Mouse (Mus musculus) lung, adult 2 months (tissue): ENCODE results near the gene Taar2. TPM values are rescaled to one million over a fixed set of nuclear protein-coding genes. Genes with fewer than 3 reads are reported as not detected.

Experiments used
- DNase-seq: peaks from one replicate; pipeline ENCODE4 v3.0.0; 2022
- H3K4me1 ChIP-seq: fragments of 200-500 bp; 2 replicates; pipeline ENCODE4 v1.6.1; 2011; ENCODE audit warnings: low read length; ENCODE audit not compliant: control insufficient read depth, insufficient read depth
- H3K4me3 ChIP-seq: fragments of 200-500 bp; replicated peaks from 2 replicates; pipeline ENCODE3; 2011; ENCODE audit warnings: low read depth, mild to moderate bottlenecking, control low read depth, low read length; ENCODE audit errors: extremely low read depth
- CTCF ChIP-seq: fragments of 200-500 bp; IDR thresholded peaks from 2 replicates; pipeline ENCODE4 v1.5.1; 2011; ENCODE audit warnings: mild to moderate bottlenecking, low read length, control low read depth; ENCODE audit not compliant: insufficient read depth
- POLR2A ChIP-seq: fragments of 200-500 bp; IDR thresholded peaks from 2 replicates; pipeline ENCODE4 v1.6.1; 2011; ENCODE audit warnings: low read depth, mild to moderate bottlenecking, control low read depth, low read length, borderline replicate concordance; ENCODE audit errors: extremely low read depth
- WGBS: fragments of 180-500 bp; shearing (Covaris S2); methylation state at CpG from one replicate; pipeline ENCODE4 v1.1.7; 2018; 5-methylcytosine and 5-hydroxymethylcytosine counted together
- polyA plus RNA-seq: library from polyadenylated mRNA; depleted of rRNA; stranded (reverse); fragments of >200 nt; gene quantifications from 2 replicates; pipeline ENCODE4 v1.2.3, GENCODE M21; 2012; rRNA removed

Taar2 gene
- 0.27 TPM in 1 of 2 replicates, not detected in the other for polyA plus RNA-seq

DNA sequence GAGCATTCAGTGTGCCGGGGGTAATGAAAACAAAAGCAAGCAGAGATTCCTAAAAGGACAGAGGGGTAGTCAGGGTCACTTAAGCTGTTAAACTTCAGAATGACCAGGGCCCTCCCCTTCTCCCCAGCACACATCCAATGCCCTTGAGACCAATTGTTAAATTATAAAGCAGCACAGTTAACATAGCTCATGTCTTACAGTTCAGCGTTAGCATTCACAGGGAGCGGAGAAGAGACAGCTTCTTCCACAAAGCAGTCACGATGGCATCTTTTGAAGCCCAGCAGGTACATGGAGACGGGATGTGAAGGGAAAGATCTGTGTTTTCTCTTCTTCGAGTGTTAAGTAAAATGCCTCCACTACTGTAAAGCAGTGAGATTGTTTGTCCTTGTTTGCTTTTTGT lies at the start of gene Taar2:
Taar2 (plus strand) TSS at position 261 of the 400 bp plus-strand sequence.
- no peak for DNase-seq
- Histone ChIP-seq H3K4me1 (no peaks in the 10 kb centered on the region), H3K4me3 (no peak within 1 kb of the TSS)
- WGBS: 63% methylated on average over 6 of the region's 6 CpGs
- TF ChIP-seq POLR2A (no peak), CTCF (no peak)

DNA sequence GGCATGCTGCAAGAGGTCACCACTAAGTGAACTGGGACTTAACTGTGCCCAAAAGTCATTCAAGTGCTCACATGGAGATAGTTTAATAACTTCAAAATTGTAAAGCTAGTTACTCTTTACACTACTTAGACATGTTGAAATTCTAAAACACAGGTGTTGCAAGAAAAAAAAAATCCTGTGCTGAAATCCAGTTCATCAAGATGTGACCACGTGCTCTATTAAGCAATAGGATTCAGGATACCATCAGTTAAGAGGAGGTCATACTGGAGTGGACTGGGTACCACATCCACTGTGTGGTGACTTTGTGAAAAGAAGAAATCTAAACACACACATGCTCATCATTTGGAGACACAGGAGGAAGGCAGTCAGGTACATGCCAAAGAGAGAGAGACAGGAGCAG lies 45.4 kb upstream of the Taar2 start:
- no peak overlapping the region for H3K4me3 ChIP-seq
- no peak for DNase-seq
- WGBS: 74% methylated on average over 1 of the region's 1 CpGs
- TF ChIP-seq CTCF (no peak), POLR2A (no peak)
- H3K4me1 ChIP-seq: no peaks in the 10 kb centered on the region

DNA sequence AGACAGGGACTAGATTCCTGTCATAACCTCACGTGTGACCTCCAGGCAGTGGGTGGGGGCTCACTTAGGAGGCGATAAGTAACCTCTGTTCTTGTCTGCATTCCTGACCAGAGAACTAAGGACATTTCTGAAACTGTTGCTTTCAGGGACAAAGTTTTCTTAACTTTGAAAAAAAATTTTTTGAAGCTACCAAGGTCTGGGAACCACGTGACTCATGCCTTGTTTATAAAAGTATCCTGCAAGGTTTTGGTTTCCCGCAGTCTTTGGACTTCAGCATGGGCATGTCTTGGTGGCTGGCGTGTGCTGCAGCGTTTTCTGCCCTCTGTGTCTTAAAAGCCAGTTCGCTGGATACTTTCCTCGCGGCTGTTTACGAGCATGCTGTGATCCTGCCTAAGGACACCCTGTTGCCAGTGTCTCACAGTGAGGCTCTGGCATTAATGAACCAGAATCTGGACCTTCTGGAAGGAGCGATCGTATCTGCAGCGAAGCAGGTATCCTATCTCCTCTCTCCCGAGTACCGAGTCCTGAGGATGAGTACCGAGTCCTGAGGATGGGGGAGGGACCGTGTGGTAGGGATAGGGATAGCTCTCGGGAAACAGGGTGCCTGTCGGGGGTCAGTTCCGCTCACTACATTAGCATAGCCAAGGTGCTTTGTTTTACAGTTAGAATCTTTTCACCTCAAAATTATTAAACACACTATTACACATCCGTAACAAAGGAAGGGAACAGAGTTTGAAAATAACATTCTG lies 43.6 kb upstream of the Taar2 start, which contains the start of gene Vnn1:
Vnn1 (plus strand) TSS at position 88 of the 749 bp plus-strand sequence.
- Histone ChIP-seq H3K4me1 (no peaks in the 10 kb centered on the region), H3K4me3 (peak within 1 kb of the TSS; percentile 52)
- 22% methylated on average over 21 of the region's 21 CpGs for WGBS
- TF ChIP-seq POLR2A: no peak
- TF ChIP-seq CTCF: no peak
- peak; percentile 20 for DNase-seq

DNA sequence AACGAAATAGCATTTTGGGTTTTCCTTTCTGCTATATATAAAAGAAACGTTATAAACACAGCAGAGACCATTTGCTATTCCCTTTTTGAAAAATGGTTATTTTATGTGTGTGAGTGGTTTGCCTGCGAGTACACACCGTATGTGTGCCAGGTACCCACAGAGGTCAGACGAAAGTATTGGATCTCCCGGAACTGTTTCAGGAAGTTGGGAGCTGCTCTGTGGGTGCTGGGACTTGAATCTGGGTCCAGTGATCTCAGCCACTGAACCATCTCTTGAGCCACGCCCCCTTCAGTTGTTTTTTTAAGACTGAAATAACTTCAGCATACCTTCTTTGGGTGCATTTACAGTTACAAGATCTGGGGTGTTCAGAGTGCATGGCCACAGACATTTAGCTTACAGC lies 43.0 kb upstream of the Taar2 start:
- 52% methylated on average over 7 of the region's 7 CpGs for WGBS
- H3K4me3 ChIP-seq: no peak overlapping the region
- TF ChIP-seq CTCF (no peak), POLR2A (no peak)
- H3K4me1 ChIP-seq: no peaks in the 10 kb centered on the region
- no peak for DNase-seq

DNA sequence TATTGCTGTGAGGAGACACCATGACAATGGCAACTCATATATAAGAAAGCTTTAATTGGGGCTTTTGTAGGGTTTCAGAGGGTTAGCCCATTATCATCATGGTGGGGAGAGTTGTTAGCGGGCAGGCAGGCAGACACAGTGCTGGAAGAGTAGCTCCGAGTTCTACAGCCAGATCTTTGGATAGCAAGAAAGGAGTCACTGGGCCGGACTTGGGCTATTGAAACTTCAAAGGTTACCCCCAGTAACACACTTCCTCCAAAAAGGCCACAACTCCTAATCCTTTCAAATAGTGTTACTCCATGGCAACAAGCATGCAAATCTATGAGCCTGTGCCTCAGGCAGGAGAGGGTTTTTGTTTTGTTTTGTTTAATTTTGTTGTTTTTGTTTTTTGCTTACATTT lies 37.3 kb upstream of the Taar2 start:
- no peak for TF ChIP-seq POLR2A
- TF ChIP-seq CTCF: no peak
- no peak for DNase-seq
- H3K4me1 ChIP-seq: no peaks in the 10 kb centered on the region
- 84% methylated on average over 3 of the region's 3 CpGs for WGBS
- no peak overlapping the region for H3K4me3 ChIP-seq

DNA sequence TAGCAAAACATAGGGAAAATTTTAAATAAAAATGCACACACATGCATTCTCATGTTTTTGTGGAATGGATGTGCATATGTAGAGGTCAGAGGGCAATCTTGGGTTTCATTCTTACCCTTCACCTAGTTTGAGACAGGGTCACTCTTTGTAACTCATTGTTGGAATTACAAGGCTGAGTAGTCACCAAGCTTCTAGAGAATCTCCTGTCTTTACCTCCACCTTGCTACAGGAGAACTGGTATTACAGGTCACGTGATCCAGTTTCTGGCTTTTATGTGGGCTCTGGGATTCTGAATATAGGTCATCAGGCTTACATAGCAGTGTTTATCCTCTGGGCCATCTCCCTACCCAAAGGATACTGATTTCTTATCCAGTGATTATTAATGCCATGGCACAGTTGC lies 32.7 kb upstream of the Taar2 start:
- TF ChIP-seq CTCF (no peak), POLR2A (no peak)
- Histone ChIP-seq H3K4me3 (no peak overlapping the region), H3K4me1 (no peaks in the 10 kb centered on the region)
- 85% methylated on average over 1 of the region's 1 CpGs for WGBS
- DNase-seq: no peak

DNA sequence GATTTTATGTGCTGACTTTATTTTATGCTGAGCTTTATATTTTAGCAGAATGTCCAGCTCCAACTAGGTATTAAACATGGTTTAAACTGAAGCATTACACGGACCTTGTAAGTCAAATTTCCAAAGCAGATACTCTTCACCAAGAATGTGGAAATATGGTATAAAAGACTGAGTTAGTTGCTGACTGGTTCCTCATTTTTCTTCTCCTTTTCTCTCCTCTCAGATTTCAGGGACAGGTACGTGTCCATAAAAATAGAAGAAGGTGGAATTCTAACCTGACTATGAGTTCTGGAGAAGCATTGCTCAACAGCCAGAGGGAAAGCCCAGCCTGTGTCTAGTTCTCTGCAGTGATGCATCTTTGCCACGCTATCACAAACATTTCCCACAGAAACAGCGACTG lies 18.3 kb upstream of the Taar2 start, which contains the start of gene Taar1:
Taar1 (plus strand) TSS at position 301 of the 400 bp plus-strand sequence.
- Histone ChIP-seq H3K4me3 (no peak within 1 kb of the TSS), H3K4me1 (no peaks in the 10 kb centered on the region)
- WGBS: 82% methylated on average over 4 of the region's 4 CpGs
- no peak for DNase-seq
- TF ChIP-seq POLR2A (no peak), CTCF (no peak)

DNA sequence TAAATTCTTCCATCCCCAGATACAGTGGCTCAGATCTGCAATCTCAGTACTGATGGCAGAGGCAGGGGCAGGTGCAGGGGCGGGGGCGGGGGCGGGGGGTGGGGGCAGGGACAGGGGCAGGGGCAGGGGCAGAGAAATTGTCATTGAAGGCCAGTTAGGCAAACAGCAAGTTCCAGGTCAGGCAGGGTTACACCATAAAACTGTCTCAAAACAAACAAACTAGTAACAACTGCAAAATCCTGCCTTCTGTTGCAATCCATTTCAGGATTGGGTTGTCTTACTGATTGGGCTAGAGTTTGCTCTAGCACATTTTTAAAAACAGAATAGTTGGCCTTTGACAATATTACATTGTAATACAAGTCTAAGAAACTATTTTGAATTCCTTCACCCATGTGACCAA lies 15.9 kb upstream of the Taar2 start:
- WGBS: 72% methylated on average over 3 of the region's 3 CpGs

DNA sequence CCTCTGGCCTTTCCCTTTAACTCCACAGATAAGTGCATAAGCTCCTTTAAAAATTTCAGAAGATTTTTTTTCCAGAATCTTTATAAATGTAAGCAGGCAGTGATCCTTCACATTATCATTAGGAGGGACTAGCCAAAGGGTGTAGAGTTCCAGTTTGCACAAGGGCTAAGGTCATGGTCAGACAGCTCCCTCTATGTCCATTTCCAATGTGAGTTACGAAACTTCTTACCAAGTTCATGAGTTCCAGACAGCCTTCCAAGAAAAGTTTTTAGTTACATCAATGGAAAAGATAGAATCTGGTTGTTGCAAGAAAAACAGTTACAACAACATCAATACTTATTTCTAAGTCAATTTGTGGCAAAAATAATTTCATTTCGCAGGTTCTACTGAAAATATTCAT lies 14.4 kb upstream of the Taar2 start:
- Histone ChIP-seq H3K4me3 (no peak overlapping the region), H3K4me1 (no peaks in the 10 kb centered on the region)
- DNase-seq: no peak
- no peak for TF ChIP-seq POLR2A
- TF ChIP-seq CTCF: no peak
- WGBS: 71% methylated on average over 2 of the region's 2 CpGs

More for the DNA sequence above, 15.9 kb upstream of the Taar2 start:
- no peak for DNase-seq
- Histone ChIP-seq H3K4me3 (no peak overlapping the region), H3K4me1 (no peaks in the 10 kb centered on the region)
- TF ChIP-seq POLR2A: no peak
- no peak for TF ChIP-seq CTCF

DNA sequence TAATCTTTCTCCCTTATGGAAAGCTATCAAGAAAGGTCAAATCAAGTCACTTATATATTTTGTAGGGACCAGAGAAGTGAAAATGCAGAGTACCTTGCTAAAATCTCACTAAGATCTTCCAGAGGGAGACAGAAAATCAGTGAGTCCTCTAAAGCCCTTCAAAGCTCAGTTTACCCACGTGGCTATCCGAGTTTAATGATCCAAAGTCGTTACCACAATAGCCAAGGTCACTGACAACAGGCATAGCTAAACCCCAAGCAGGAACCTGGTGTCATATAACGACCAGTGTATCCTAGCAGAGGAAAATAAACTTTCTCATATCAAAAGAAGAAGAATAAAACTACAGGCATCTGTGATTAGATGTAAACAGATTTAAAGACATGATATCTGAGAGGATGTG lies 759 bp upstream of the Taar2 start:
- no peaks in the 10 kb centered on the region for H3K4me1 ChIP-seq
- 34% methylated on average over 4 of the region's 4 CpGs for WGBS
- H3K4me3 ChIP-seq: no peak overlapping the region
- no peak for DNase-seq
- TF ChIP-seq POLR2A (no peak), CTCF (no peak)

DNA sequence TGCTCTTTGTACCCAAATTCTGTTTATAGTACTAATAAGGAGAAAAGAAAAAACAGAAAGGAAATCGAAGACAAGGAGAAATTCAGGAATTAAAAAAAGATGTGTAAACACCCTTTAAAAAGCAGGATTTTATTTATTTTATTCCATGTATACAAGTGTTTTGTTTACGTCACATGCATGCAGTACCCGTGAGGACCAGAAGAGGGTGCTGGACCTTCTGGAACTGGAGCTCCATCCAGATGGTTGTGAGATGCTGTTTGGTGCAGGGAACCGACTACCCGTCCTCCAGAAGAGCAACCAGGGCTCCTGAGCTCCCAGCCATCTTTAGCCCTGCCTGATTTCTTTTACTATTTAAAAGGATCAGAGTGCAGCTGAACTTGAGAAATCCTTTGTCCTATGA lies 4.1 kb downstream of the Taar2 start:
- 77% methylated on average over 5 of the region's 5 CpGs for WGBS
- peak; percentile 41 for TF ChIP-seq CTCF
- TF ChIP-seq POLR2A: no peak

More for the DNA sequence above, 4.1 kb downstream of the Taar2 start:
- Histone ChIP-seq H3K4me1 (no peaks in the 10 kb centered on the region), H3K4me3 (no peak overlapping the region)
- no peak for DNase-seq
